Mouse (Mus musculus) lung, postnatal 36 days (tissue): ENCODE results near the gene Plb1.

Source experiments
- DNase-seq: peaks from one replicate; pipeline ENCODE4 v3.0.0; 2022; ENCODE audit warnings: mixed read lengths

Gene Plb1

DNA sequence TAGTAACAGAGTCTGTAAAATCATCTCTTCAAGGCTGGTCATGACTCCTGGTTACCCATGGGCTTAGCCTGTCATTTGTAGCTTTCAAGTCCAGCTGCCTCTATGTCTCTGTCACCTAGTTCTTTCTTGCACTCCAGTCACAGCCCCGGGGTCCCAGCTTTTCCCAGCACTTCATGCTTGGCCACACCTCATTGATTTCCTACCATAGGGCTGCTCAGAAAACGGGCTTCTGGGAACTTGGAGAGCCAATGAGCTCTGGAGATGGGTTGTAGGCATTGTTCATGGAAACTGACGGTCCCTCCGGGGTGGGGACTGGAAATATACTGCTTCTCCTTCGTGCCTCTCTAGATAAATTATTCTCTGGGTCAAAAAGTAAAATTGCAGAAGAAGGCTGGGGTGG lies 28.2 kb downstream of the Plb1 start:
- DNase-seq: no peak

DNA sequence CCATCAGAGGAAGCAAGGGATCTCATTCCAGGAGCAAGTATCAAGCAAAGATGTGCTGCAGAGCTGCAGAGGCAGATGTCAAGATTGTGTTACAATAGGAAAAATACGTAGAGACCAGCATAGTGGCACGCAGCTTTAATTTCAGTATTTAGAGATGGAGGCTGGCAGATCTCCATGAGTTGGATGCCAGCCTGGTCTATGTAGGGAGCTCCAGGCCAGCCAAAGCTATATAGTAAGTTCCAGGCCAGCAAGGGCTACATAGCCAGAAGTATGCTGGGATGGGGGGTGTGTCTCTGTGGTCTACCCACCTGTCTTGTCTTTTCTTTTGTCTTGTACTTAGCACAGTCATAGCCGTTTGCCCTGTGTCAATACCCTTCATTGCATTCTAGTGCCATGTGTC lies 28.7 kb downstream of the Plb1 start:
- DNase-seq: no peak

DNA sequence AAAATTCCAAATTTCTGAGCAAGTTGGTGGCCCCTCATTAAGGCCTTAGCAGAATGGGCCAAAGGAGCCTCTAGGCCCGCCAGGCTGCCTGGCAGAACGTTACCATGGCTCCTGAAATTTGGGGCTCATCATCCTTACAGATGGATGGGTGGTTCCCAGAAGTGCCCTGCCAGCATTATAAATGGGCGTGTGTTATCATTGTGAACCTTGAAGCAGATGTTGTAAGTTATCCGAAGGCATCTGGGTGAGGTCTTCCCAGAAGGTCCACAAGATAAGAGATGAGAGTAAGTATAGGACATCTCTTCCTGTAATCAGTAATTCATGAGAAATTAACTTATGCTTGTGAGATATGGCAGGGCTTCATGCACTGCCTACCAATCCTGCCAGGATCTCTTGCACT lies 30.0 kb downstream of the Plb1 start:
- DNase-seq: no peak

DNA sequence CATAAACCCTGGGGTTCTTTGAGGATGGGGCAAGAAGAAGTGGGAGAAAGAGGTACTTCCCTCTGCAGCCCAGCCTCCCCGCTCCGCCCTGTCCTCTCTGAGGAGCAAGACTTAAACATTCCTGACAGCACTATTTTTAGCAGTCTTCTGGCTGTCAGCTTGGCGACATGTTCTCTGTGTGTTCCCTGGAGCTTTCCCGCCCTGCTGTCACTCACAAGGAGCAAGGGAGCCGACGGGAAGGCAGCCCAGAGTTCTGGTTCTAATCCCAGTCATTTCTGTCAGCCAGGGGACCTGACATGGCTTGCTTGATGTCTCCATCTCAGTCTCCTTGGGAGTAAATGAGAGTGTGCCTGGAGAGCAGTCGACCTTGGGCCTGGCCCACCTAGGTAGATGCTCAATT lies 40.0 kb downstream of the Plb1 start:
- DNase-seq: peak; percentile 52

DNA sequence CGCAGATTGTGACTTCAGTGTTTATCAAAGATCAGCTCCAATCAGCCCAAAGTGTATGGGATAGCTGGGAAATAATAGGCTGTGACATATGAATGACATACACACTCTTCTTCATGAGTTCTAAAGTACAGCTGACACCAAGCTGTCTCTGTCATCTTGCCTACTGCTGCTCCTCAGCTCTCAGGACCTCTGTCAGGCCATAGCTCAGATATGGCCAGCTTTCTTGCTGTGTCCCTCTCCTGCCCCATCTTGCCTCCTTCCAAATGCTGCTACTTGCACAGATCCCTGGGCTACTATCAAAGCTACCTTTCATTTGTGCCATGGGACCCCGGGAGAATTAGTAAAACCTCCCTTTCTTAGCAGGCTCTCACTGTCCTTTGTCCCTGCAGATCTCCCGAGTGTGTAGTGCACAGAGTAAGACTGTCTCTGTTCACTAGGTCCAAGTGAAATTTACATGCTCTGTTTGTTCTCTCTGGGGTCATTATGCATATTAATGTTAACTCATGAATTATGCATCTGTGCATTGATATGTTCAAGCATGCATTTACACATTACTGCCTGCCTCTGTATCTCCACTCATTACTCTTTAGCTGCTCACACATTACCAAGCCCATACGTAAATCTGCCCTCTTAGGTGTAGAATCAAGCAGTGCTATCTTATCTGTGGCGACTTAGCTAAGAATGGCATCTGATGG lies 45.6 kb downstream of the Plb1 start:
- no peak for DNase-seq

DNA sequence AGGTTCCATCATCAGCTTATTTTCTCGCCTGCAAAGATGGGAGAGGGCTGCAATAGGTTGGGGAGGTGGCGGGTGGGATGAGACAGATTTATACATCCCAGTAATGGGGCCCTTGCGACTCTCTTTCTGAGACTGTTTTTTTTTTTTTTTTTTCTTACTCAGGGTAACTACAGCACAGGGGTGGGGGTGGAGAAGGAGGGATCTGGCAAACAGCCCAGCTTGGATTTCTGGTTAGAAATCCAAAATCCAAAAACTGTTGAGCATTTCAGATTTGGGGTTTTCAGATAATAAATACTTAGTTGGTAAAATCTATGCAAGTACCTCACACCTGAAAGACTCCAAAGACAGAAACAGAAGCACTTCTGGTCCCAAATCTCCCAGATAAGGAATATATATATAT lies 47.6 kb downstream of the Plb1 start:
- DNase-seq: no peak

DNA sequence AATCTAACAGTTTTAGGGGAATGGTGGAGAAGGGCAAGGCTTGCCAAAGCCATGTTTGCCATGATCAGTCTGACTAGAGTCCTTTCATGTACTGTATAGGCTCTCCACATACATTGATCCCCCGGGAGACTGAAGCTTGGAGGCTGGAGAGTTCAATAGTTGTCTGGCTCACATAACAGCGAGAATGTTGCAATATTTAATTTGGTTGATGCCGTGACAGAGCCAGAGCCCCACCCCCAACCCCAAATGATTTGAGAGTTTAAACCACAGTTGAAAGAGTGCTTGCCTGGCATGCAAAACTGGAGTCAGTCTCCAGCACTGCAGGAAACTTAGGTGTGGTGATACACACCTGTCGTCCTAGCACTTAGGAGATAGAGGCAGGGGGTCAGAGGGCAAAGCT lies 49.8 kb downstream of the Plb1 start:
- DNase-seq: peak; percentile 28

DNA sequence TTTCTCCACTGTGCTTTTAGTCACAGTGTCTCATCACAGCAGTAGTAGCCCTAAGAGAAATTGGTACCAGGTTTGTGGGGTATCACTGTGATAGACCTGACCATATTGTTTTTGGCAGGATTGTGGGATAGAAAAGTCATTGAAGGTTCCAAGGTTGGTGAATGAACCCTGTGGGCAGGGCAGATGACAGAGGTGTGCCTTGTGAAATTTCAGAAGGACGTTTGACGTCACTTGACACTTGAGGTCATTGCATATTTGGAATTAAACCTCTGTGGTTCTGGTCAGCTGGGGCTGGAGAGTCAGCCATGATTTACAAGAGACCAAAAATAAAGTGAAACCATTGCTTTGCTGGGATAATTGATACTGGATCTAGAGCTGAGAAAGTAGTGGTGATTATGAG lies 50.9 kb downstream of the Plb1 start:
- no peak for DNase-seq

DNA sequence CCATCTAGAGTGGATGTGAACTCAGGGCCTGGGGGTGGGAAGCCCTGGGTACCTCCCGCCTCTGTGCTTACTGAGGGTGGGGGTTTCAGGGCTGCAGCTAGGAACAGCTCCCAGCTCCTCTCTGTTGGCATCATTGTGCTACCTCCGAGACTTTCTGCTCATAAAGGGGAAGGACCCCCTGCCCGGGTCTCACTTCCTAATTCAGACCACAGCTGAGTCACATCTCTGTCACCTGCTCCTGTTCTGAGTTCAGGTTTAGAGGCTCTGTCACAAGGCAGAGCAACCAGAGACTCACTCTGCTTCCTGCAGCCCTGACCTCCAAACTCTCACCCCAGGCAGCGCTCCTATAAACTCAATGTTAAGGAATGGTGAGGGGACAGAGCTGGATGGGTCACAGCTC lies 53.8 kb downstream of the Plb1 start:
- DNase-seq: no peak

DNA sequence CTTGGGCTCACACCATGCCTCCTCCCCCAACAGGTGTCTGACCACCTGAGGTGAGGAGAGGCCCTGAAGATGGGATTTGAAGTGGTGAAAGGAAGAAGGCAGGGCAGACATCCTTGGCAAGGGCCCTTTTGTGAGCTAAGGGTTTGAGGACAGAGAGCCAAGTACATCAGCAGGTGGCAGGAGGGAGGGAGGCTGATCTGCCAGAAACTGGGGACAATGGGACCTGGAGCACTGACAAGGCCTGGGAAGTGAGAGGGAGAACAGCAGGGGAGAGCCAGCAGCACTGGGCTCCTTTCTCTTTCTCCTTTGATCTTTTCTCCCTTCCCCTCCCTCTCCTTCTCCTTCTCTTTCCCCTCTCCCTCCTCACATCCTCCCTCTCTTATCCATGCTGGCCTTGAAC lies 55.5 kb downstream of the Plb1 start:
- DNase-seq: peak; percentile 12

DNA sequence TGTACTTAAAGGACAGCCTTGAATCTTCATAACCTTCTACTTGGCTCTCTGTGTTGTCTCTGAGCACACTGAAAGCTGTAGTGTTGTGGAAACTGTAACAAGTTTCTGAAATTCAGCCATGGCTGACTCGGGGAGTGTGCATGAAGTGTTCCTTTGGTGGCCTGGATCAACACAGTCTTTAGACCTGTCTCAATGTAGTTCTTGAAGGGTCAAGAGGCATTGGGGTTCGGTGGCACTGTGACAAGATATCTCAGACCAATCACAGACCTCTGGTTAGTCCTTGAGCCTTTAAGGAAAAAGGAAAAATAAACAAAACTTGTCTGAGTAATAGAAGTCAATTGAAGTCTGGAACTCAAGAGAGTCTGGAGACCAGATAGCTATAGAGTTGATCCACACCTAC lies 58.8 kb downstream of the Plb1 start:
- peak; percentile 64 for DNase-seq

DNA sequence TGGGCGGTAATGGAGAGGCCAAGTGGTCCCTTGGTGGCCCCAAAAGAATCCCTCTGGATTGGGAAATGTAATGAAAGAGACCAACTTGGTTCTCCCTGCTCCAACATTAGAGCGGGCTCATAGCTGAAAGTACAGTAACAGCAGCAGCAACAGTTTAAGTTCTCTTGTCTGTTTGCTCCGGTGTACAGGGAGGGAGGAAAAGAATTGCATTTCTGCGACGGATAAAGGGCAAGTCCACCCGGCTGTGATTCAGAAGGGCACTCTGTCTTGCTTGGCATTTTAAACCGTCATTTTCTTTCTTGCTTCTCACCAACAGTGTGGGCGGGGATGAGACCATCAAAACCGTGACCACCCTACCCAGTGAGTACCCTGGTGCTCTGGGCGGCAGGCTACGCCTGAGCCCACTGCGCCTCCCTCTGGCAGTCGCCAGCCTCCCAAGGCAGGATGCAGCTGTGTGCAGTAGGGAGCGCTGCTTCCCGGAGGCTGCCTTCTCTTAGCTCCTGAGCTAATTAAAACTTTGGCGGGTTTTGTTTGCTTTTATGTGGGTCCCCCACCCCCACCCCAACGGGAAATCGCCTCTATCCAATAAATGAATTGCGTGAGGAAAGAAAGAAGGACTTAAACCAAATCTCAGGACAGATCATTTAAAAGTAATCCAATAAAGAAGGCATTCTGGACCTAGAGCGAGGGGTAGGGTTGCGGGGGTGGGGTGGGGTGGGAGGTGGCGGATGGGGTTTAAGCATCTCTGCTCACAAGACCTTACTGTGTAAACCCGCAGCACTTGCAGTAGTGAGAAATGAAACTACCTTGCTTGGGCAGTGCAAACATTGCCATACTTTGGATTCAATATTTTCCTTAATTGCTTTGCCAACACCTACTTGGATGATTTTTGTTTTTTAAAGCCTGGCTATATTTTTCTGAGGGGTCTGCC lies 70.7 kb downstream of the Plb1 start:
- DNase-seq: peak; percentile 70

DNA sequence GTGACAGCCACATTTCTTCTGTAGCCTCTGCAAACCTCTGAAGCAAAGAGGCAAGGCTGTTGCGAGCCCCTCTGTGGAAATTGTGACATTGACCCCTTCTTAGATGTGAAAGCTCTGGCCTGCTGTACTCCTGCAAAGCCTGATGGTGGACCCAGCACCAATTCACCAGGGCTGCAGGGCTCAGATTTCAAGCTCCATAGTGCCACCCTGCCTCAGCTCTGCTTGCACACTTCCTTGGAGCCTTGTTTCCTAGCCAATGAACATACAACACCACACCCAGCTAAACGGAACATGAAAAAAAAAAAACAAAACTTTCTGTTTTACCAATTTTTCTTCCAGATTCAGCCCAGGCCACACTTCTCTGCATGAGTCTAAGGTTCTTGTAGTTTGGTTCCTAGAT lies 74.6 kb downstream of the Plb1 start:
- DNase-seq: no peak

DNA sequence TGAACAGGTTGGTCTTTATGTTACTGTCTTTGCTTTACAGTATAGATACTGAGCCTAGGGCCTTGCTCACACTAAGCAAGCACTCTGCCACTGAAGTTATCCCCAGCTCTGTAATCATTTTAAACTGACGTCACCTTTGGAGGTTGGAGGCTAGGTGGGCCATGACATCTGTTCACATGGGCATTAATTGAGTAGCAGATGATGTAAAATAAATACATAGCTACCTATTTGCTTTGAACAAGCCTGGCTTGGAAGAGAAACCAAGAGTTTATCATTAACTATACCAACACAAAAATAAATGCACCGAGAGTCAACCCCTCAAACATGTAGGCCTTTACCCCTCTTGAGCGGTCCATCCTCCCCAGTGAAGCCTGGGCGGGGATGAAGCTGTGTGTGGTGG lies 76.1 kb downstream of the Plb1 start:
- DNase-seq: no peak

DNA sequence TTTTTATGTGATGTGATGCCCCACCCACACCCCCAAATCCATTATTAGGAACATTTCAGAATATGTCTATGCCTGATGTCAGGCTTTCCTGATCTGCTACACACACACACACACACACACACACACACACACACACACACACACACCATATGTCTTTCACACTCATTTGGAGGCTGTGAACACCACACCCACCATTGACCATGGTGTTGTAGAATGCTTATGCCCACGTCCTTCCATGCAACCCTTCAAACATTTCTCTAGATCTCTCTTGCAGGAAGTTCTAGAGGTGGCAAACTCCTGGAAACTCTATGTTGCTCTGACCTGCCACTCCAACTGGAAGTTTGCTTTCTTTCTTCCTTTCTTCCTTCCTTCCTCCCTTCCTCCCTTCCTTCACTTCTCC lies 77.2 kb downstream of the Plb1 start:
- DNase-seq: no peak

DNA sequence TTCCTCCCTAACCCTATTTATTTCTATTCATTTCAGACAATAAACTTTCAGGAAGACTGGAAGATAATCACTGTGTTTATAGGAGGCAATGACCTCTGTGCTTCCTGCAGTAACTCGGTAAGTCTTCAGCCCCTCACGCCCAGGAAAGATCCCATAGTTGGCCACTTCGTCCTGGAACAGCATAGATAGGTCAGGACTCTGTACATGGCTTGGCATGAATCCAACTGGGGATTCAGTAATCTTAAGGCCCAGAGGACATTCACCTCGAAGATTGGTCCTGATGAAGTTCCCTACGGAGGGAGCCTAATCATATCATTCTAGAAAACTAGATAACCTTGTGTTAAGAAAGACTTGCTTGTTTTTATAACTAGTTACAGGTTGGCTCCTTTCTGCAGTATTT lies 78.3 kb downstream of the Plb1 start:
- DNase-seq: no peak

DNA sequence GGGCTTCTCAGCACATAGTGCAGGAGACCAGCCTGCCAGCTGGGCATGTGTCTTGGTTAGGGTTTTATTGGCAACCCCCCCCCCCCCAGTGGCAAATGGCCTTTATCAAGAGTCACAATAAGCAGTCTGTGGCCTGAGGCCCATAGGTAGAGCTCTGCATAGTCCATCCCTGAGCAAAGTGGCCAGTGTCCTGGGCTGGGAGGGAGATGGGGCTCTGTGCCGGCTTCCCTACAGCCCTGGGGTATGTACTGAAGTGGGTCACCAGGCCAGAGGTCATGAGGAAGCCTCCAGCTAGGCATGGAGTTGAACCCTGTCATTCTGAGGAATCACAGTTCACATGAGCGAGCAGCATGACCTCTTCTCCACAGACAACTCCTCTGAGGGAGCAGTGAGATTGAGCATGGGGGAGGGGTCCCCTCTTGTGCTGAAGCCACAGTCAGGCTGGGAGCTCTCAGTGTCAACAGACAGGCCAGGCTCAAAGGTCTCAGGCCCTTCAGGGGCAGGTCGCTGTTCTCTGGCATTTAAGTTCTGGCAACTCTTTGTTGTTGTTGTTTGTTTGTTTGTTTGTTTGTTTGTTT lies 79.2 kb downstream of the Plb1 start:
- no peak for DNase-seq

DNA sequence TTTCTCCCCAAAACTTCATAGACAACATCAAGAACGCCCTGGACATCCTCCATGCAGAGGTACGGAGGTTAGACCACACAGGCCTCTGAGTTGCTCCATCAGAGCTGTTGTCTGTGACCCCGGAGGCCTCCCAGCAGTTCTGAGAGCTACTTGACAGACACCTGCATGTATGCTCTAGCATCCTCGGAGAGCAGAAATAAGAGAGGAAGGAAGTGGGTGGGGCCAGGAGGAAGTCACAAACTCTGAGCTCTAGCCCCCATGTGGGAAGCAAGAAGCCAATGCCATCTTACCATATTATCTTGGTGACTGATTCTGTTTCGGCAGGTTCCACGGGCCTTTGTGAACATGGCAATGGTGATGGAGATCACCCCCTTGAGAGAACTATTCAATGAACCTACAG lies 81.2 kb downstream of the Plb1 start:
- no peak for DNase-seq

DNA sequence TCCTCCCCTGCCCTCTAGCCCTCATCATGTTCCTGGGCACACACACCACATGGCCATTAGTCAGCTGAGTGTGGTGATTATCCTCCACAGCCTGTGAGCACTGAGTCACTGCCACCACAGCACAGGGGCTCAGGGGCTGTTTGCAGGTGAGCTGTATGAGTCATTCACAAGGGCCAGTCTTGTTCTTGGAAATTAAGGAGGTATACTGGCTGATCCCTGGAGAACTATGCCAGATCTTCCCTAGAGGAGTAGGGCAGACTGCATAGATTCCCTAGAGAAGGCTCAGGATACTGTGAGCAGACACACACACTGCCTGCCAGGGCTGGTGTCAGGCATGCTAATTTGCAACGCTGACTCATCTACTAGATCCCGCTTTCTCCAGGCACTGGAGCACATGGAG lies 82.2 kb downstream of the Plb1 start:
- no peak for DNase-seq

DNA sequence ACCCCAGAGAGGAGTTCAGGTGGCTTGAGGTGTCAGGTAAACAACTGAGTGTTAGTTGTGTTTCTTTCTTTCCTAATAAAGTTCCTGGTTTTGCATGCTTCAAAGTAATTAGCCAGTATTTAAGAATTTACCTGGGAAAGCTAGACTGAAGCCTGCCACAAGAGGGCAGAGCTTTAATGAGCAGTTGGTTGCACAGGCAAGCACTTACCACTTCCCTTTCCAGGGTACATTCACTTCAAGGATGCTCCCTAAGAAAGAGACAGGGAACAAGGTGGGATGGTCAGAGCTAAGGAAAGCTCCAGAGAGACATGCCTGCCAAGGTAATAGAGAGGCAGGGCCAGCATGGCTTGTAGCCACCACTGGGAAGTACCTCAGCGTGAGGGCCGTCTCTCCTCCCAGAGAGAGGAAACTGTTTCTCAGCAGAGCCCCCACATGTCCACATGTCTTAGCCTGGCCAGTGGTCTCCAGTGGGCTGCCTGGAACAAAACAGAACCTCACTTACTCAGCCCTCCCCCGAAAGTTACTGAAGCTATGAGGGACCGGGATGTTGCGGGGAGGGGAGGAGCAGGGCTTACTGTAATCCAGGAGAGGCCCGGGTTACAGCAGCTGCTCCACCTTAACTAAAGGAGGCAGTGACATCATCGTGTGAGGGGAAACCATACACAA lies 89.8 kb downstream of the Plb1 start:
- peak; percentile 77 for DNase-seq

DNA sequence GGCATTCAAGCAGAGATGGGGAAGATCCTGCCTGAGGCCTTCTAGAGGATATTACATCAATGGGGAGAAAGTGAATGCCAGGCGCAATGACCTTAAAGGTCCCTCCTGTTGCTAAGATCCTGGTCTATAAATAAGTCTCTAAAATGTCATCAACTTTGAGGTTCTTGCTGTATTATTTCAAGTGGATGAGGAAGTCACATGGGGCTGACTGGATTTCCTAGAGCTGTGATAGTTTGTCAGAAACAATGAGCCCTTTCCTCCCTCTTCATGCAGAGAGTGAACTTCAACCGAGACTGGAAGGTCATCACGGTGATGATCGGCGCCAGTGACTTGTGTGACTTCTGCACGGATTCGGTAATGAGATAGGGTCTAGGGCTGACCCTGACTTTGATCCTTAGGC lies 95.6 kb downstream of the Plb1 start:
- no peak for DNase-seq

DNA sequence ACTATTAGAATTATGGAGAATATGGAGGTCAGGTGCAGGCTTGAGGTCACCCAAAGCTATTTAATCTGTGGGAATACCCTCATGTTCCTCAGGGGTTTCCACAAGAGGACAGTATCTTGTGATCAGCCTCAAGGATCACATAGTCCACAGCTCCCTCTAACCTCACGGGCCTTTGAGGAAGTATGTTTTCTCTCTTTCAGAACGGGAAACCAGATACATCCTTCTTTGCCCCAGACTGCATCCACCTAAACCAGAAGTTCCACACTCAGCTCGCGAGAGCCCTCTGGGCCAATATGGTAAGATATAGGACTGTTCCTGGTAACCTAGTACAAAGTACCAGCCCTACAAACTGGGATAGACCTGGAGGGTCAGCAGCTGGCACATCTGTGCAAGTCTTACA lies 100.1 kb downstream of the Plb1 start:
- no peak for DNase-seq

DNA sequence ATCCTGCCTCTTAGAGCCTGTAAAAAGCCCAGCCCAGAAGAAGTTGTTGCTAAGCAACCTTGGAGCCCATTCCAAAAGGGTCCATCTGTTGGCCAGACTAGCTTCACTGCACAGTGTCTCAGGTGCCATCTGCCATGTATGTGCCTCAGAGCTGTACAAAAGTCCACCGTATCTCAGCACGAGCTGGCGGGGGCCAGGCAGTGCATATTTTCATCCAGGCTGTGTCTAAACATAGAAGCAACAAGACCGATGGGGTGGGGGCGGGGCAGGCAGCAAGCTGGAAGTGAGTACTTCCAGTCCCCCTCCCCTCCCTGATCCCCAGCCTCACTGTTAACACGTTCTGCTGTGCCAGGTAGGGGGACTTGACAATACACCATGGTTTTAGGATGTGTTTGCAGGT lies 102.7 kb downstream of the Plb1 start:
- DNase-seq: peak; percentile 53

DNA sequence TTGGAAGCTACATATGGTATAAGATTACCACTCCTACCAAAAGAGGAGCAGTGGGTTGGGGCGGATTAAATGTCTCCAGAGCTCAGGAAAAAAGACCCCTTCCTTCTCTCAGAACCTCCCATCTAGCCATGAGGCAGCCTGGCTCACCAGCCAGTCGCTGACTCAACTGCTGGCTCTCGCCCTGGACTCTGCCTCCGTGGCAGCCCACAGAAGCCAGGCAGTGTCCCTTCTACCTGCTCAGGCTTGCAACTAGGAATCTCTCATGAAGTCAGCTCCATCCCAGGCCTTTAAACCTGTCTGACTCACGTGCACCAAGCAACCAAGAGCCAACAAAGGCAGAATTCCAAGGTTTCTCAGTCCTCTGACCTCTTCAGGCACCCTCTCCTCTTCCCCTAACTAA lies 103.6 kb downstream of the Plb1 start:
- no peak for DNase-seq
